Mouse (Mus musculus): ENCODE results near the gene Zfp708. TPM values are rescaled to one million over a fixed set of nuclear protein-coding genes. Genes with fewer than 3 reads are reported as not detected.
A peak's percentile ranks its signal among the peaks of the same experiment; 100 is the strongest.
"Not testable (repeated sequence)": the region's sequence is repeated elsewhere in the genome, so short reads cannot be mapped to it uniquely, and the experiment has no call there.

The Zfp708 gene
- total RNA-seq (2014; rRNA removed) = 12.2 and 12.8 TPM in 2 replicates
- polyA plus RNA-seq (2015; fragmentation: Nextera tagmentation; extraction: Ambion mirVana) = 5.8 and 6.6 TPM in 2 replicates

DNA sequence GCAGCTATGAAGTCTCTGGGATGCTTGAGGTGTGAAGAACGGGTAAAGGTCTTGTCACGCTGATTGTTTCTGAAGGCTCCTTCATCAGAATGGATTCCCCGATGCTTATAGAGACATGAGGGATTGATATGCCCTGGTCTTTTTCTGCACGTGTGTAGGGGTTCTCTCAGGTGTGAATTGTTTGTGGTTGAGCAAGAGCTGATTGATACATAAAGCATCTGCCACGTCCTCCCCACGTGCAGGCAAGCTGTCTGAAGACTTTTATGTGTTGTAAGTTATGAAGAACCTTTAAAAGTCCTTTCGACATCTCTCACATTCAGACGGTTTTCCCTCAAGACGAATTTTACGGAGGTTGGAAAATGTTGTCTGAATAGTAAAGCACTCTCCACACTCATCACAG is at the start of gene Zfp708:
Gene Zfp708 (minus strand): TSS at position 101 of the 400 bp plus-strand sequence.
- H3K4me2 ChIP-seq (ENCODE audit: low read depth) = no peak within 1 kb of the TSS
- no peak for DNase-seq
- H3K9ac ChIP-seq = no peak within 1 kb of the TSS
- H3K27ac ChIP-seq (ENCODE audit: low read depth, low read length) = no peak within 1 kb of the TSS
- no peaks in the 10 kb centered on the region for H3K36me3 ChIP-seq (ENCODE audit: insufficient read depth)
- no peaks in the 10 kb centered on the region for H3K9me3 ChIP-seq (ENCODE audit: low read length)
- ATAC-seq = no peak
- H3K4me1 ChIP-seq (ENCODE audit: insufficient read depth) = no peaks in the 10 kb centered on the region
- TF ChIP-seq CTCF (IDR thresholded peaks at IDR 0.05; ENCODE audit: low read depth) = no peak
- whole genome bisulfite sequencing = 90% methylated on average over 10 of the region's 10 CpGs
- H3K4me3 ChIP-seq (ENCODE audit: low read depth, low read length) = no peak within 1 kb of the TSS
- H3K27me3 ChIP-seq (ENCODE audit: insufficient read depth, low read length) = no peaks in the 10 kb centered on the region

DNA sequence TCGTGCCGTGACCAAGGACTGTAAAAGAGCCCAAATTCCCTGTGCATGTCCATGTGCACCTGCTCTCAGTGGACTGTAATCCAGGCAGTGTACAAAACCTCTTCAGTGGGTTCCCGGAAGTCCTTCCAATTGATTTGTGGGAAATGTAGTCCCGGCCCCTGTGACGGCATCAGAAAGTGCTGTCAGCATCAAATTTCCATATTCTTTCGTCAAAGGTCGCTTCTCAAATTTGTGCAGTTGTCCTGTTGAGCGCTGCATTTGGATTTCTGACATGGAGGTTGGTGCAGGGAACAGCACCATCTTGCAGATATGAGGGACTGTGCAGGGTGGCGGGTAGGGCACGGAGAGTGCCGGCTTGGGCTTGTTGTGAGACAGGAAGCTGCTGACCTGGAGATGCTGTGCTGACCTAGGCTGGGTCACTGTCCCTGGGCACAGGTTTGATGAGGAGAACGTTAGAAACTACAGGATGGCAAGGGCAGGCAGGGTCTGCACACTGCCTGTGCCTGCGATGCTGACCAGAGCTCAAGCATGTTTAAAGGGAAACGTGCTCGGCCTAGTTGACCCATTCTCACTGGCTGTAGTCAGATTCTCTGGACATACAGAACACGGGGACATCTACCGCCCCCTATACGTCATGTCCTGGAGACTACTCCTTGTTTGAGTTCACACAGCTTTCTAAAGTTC is 30.4 kb upstream of the Zfp708 start:
- DNase-seq (peak; percentile 92), ATAC-seq (peak; percentile 99)
- Histone ChIP-seq H3K27me3 (ENCODE audit: insufficient read depth, low read length) (no peaks in the 10 kb centered on the region), H3K36me3 (ENCODE audit: insufficient read depth) (no peaks in the 10 kb centered on the region), H3K9ac (peak overlapping the region; percentile 83), H3K4me2 (ENCODE audit: low read depth) (peak overlapping the region; percentile 88), H3K27ac (ENCODE audit: low read depth, low read length) (peak overlapping the region; percentile 67; the same call in 1 of the 2 replicates), H3K4me1 (ENCODE audit: insufficient read depth) (0 out of 2 replicates have a peak, but pooled peaks cover 8% of the 10 kb centered on the region), H3K4me3 (ENCODE audit: low read depth, low read length) (peak overlapping the region; percentile 73), H3K9me3 (ENCODE audit: low read length) (no peaks in the 10 kb centered on the region)
- WGBS = 1% methylated on average over 18 of the region's 18 CpGs
- peak; percentile 22 for TF ChIP-seq CTCF (IDR thresholded peaks at IDR 0.05; ENCODE audit: low read depth)

DNA sequence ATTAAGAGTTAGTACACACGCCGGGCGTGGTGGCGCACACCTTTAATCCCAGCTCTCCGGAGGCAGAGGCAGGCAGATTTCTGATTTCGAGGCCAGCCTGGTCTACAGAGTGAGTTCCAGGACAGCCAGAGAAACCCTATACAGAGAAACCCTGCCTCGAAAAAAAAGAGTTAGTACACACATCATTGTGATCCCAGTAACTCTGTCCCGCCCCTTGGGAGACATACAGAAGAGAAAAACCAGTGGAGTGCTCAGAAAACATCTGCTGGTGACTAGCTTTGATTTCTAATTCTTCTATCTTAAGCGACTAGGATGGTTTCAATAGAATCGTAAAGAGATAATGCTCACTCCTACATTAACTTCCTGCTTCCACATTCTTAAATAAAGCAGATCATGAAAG is 29.7 kb upstream of the Zfp708 start:
- not testable (repeated sequence) for H3K27ac ChIP-seq (ENCODE audit: low read depth, low read length); H3K9me3 ChIP-seq (ENCODE audit: low read length); H3K27me3 ChIP-seq (ENCODE audit: insufficient read depth, low read length); DNase-seq; H3K36me3 ChIP-seq (ENCODE audit: insufficient read depth); H3K4me1 ChIP-seq (ENCODE audit: insufficient read depth)
- ATAC-seq = peak; percentile 7
- Histone ChIP-seq H3K4me2 (ENCODE audit: low read depth) (peak overlapping the region; percentile 88), H3K9ac (peak overlapping the region; percentile 83), H3K4me3 (ENCODE audit: low read depth, low read length) (peak overlapping the region; percentile 73)
- 79% methylated on average over 10 of the region's 10 CpGs for WGBS

DNA sequence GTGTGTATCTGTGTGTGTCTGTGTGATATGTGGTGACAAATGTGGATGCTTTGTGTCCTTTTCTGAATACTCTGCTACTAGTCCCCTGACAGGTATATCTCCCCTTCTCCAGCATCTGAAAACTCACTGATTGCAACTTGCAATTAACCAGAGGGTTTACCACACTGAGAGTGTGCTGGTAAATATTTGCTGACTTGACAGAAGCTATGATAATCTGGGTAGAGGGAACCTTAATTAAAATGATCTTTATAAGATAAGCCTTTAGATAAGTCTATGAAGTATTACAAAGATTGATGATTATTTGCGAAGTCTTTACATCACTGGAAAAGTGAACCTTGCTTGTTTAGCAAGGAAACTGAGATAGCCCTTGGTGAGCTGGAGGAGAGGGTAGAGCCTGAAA is 26.7 kb upstream of the Zfp708 start:
- Histone ChIP-seq H3K9ac (no peak overlapping the region), H3K36me3 (ENCODE audit: insufficient read depth) (no peaks in the 10 kb centered on the region), H3K4me2 (ENCODE audit: low read depth) (no peak overlapping the region), H3K27ac (ENCODE audit: low read depth, low read length) (no peak overlapping the region), H3K9me3 (ENCODE audit: low read length) (no peaks in the 10 kb centered on the region), H3K4me1 (ENCODE audit: insufficient read depth) (0 out of 2 replicates have a peak, but pooled peaks cover 8% of the 10 kb centered on the region), H3K4me3 (ENCODE audit: low read depth, low read length) (no peak overlapping the region), H3K27me3 (ENCODE audit: insufficient read depth, low read length) (no peaks in the 10 kb centered on the region)
- DNase-seq = no peak
- WGBS = 97% methylated on average over 1 of the region's 1 CpGs
- ATAC-seq = no peak
- no peak for TF ChIP-seq CTCF (IDR thresholded peaks at IDR 0.05; ENCODE audit: low read depth)

DNA sequence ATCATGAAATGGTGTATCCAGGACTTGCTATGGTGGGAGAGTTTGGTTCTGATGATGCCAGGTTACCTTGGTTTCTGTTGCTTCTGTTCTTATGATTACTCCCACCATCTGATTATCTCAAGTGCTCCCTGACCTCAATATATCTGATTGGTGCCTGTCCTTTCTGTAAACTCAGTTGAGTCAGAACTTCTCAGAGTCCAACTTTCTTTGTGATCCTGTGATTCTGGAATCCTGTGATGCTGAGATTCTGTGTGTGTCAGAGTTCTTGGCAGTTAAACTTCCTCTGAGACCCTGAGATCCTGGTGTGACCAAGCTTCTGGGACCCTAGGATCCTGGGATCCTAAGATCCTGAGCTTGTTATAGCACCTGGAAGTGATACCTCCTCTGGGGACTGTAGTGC is 23.6 kb upstream of the Zfp708 start, which contains the start of gene Zfp759:
Gene Zfp759 (plus strand): TSS at position 301 of the 400 bp plus-strand sequence.
- DNase-seq; ATAC-seq; H3K4me3 ChIP-seq (ENCODE audit: low read depth, low read length); H3K27ac ChIP-seq (ENCODE audit: low read depth, low read length); H3K27me3 ChIP-seq (ENCODE audit: insufficient read depth, low read length); H3K36me3 ChIP-seq (ENCODE audit: insufficient read depth); H3K9ac ChIP-seq; H3K4me2 ChIP-seq (ENCODE audit: low read depth); H3K9me3 ChIP-seq (ENCODE audit: low read length); H3K4me1 ChIP-seq (ENCODE audit: insufficient read depth): not testable (repeated sequence)

DNA sequence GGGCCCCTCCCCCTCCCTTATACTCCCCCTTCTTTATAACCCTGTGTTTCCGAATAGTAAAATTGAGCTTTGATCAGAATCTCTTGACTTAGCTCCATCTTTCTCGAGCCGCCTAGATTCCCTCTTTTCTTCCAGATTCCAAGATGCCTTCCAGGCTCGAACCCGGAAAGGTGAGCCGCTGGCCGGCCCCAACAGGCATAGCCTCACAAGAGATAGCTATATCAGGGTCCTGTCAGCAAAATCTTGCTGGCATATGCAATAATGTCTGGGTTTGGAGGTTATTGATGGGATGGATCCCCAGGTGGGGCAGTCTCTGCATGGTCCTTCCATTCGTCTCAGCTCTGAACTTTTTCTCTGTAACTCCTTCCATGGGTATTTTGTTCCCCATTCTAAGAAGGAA is 18.4 kb upstream of the Zfp708 start, which contains the start of gene Rslcan18:
Gene Rslcan18 (minus strand): TSS at position 101 of the 400 bp plus-strand sequence.
- H3K4me3 ChIP-seq (ENCODE audit: low read depth, low read length); H3K36me3 ChIP-seq (ENCODE audit: insufficient read depth); DNase-seq; ATAC-seq; H3K27ac ChIP-seq (ENCODE audit: low read depth, low read length); H3K4me2 ChIP-seq (ENCODE audit: low read depth); H3K4me1 ChIP-seq (ENCODE audit: insufficient read depth); H3K27me3 ChIP-seq (ENCODE audit: insufficient read depth, low read length); H3K9me3 ChIP-seq (ENCODE audit: low read length); H3K9ac ChIP-seq: not testable (repeated sequence)
- WGBS = 91% methylated on average over 8 of the region's 8 CpGs

DNA sequence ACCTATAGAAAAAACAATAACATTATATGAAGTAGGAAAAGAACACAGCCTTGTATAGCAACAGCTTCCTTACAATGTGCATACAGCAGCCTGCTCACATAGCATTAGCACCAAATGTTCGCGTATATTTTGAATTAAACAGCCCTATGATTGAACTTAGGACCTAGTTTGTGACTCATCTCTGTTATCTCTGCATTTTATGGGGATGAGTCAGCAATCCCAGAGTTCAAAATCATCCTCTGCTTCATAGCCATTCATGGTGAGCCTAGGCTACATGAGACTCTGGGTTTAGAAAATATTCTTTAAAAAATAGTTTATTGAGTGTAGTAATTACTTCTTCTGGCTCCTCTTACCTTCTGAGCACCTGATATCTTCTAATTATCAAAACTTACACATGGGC is 15.5 kb upstream of the Zfp708 start:
- no peaks in the 10 kb centered on the region for H3K36me3 ChIP-seq (ENCODE audit: insufficient read depth)
- H3K9ac ChIP-seq = no peak overlapping the region
- H3K27me3 ChIP-seq (ENCODE audit: insufficient read depth, low read length) = no peaks in the 10 kb centered on the region
- H3K4me2 ChIP-seq (ENCODE audit: low read depth) = no peak overlapping the region
- H3K27ac ChIP-seq (ENCODE audit: low read depth, low read length) = no peak overlapping the region
- DNase-seq (no peak), ATAC-seq (no peak)
- TF ChIP-seq CTCF (IDR thresholded peaks at IDR 0.05; ENCODE audit: low read depth) = no peak
- H3K9me3 ChIP-seq (ENCODE audit: low read length) = no peaks in the 10 kb centered on the region
- H3K4me3 ChIP-seq (ENCODE audit: low read depth, low read length) = no peak overlapping the region
- 90% methylated on average over 2 of the region's 2 CpGs for WGBS
- no peaks in the 10 kb centered on the region for H3K4me1 ChIP-seq (ENCODE audit: insufficient read depth)
